Mouse (Mus musculus) frontal cortex, postnatal 14 days (tissue): ENCODE data around the gene Bbs2.

Source experiments
- DNase-seq, 2 experiments: peaks; one replicate each; pipeline ENCODE4 v3.0.0; 2022; ENCODE audit warnings: low spot score in 2 of 2

The Bbs2 gene

GRCm38 (mm10) chr8:94098996-94099395 is 268 bp upstream of the Bbs2 start:
- DNase-seq: no peak

DNA sequence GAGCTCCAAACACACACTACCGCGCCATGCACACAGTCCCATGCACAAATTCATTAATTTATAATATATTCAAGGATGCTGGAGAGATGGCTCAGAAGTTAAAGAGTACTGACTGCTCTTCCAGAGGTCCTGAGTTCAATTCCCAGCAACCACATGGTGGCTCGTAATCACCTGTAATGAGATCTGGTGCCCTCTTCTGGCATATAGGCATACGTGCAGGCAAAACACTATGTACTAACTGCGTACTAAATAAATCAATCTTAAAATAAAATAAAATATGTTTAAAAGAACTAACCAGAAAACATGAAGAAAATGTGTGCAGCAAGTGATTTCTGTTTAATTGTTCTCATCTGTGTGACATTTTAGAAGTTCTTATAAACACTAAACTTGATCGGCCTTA is 4.4 kb downstream of the Bbs2 start:
- no peak for DNase-seq

- no peak for DNase-seq
These were observed 5.9 kb downstream of the Bbs2 start for GRCm38 (mm10) chr8:94092848-94093247.

- DNase-seq: no peak
These were observed 9.0 kb downstream of the Bbs2 start for GRCm38 (mm10) chr8:94089715-94090114.

- no peak for DNase-seq
These were observed 10.8 kb downstream of the Bbs2 start for GRCm38 (mm10) chr8:94087964-94088363.

DNA sequence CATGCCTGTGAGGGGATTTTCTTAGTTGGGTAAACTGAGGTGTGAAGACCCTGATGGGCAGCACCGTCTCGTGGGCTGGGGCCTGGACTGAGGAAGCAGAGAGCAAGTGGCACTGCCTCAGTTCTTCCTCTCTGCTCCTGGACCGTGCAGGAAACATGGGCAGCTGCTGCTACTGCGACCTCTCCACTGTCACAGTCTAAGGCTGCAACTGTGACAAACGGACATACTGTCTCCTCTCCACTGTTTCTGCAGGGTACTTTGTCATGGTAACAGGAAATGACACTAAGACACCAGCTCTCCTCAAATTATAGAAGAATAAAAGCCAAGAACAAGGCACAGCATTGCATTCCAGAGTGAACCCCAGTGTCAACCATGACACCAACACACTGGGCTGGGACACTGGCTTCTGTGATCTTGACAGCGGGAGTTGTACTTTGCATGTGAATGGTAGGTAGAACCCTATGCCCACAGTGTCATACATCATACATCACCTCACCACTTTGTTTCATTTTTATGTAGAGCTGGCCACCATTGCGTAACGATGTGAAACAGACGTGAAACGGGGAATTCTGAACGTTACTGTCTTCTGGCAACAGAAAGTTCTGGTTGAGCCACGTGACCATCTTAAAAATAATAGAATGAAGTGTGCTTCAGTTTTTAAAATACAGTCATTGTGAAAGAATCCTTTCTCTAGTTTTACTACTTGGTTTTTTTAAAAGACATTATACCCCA is 22.1 kb downstream of the Bbs2 start:
- no peak for DNase-seq

- no peak for DNase-seq
These were observed 29.9 kb downstream of the Bbs2 start for GRCm38 (mm10) chr8:94068793-94069192.

DNA sequence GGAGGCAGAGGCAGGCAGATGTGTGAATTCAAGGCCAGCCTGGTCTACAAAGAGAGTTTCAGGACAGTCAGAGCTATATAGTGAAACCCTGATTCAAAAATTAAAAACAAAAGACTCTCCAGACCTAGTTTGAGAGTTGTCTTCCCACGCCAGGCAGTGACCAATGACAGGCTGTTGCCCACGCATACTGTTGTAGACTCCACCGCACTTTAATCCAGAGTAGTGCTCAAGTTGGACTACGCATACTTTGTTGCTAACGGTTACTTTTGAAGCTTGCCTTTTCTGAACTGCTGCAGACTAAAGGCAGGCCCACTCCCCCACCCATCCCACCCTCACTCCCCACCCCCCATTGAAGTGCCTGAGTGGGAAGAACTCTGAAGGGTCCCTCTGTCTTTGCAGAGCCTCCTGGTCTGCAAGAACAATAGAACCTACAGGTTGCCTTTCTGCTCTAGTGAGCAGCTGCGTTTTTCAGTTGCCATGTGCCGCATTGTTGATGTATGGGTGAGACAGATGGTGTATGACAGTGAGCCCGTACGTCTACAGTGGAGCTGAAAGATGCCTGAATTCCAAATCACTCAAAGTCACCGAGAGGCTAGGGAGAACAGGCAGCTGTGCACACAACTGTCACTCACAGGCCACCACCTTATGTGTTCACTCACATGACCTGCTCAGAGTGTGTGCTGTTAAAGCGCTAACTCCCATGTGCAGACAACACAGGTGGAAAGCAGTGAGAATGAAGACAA is 32.4 kb downstream of the Bbs2 start:
- DNase-seq: peak in 1 of 2 experiments; percentile 13

DNA sequence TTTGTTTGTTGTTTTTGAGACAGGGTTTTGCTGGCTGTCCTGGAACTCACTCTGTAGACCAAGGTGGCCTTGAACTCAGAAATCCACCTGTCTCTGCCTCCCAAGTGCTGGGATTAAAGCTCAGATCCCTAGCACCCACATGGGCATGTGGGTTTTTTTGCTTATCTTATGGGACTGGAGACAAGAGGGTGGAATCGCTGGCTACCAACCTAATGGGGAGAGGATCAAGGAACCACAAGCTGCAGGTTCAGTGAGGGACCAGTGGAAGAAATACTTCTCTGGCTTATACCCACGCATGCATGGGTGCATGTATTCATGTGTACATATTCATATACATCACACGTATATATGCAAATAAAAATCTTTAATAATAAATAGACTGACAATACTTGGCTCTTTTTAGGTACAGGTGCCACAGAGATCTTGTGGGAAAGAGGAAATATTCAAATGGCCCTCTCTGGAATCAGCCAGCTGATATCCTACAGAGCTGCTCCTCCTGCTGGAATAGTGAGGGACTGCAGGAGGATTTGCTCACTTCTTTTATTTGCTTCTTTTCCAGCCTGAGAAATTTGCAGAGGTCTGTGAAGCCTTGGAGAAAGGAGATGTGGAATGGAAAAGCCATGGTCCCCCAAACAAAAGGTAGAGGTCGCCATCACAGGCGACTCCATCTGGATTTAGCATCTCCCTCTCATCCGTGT is 41.4 kb downstream of the Bbs2 start:
- peak in 1 of 2 experiments; percentile 54 for DNase-seq

DNA sequence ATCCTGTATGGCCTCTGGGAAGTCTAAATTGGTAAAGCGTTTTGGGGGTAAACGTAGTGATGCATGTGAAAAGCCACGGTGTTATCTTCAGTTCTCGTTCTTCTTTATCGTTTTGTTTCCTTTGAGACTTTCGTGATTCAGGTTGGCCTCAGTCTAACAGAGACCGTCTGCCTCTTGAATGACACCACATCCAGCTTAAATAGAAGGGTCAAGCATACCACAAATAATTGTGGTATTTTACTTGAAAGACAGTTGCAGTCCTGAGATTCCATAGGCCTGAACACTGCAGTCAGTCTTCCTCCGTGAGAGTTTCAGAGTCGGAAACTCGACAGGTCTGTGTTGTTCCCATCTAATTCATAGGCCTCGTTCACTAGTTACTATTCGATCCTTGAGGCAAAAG is 46.0 kb downstream of the Bbs2 start:
- no peak for DNase-seq

DNA sequence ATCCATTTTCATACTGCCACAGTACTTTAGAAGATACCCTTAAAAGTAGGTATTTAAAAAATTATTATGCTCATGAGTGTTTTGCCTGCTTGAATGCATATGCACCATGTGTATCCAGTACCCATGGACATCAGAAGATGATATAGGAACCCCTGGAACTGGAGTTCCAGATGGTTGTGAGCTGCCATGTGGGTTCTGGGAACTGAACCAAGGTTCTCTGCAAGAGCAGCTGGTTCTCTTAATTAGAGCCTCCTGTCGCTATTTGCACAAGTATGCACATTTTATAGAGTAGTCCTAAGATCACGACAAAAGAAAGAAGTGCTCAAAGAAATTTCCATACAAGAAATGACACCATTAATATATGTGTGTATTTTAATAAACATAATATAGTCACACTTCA is 50.9 kb downstream of the Bbs2 start:
- DNase-seq: no peak

DNA sequence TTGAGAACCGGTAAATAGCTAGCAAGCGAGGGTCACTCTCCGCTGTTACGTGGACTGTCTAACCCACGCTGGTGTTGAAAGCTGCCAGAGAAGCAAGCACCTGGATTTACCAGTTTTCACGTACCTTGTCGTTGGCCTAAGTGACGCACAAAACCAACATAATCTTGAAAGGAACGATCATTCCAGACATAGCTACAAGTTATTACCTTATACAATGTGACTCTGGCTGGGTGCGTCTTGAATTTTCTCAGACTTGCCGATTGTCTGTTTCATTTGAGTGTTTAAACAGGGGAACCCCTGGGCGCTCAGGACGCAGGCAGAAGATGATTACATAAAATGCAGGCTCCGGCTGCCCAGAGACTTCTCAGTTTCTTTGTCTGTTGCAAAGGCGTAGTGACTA is 60.9 kb downstream of the Bbs2 start:
- DNase-seq: no peak

DNA sequence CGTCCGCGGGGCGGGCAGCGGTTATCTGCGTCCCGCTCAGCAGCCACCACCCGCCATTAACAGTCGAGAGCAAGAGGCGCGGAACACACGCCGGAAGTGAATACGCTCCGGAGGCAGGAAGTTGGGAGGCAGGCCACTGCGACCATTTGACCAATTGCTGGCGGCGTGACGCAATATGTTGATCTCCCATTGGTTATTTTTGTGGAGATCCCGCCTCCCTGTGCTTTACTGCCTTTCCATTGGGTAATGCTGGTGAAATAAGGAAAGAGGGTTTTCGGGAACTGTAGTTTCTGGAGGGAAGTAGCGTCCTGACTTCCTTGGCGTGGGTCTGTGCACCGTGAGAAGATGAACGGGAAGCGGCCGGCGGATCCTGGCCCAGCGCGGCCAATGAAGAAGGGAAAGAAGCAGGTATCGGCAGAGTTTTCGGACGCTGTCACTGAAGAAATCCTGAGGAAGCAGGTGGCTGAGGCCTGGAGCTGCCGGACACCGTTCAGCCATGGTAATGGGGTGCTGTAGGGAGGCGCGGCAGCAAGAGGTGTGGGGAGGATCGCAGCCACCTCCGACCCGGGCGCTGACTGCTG is 61.7 kb downstream of the Bbs2 start, which contains the start of the genes Nudt21 and Ogfod1:
Nudt21 (minus strand) TSS at position 88 of the 581 bp plus-strand sequence.
Ogfod1 (plus strand) TSS at position 255 of the 581 bp plus-strand sequence.
- DNase-seq: peak; percentile 94

GRCm38 (mm10) chr8:94036541-94036940 is 62.2 kb downstream of the Bbs2 start:
- DNase-seq: peak in 1 of 2 experiments; percentile 62

DNA sequence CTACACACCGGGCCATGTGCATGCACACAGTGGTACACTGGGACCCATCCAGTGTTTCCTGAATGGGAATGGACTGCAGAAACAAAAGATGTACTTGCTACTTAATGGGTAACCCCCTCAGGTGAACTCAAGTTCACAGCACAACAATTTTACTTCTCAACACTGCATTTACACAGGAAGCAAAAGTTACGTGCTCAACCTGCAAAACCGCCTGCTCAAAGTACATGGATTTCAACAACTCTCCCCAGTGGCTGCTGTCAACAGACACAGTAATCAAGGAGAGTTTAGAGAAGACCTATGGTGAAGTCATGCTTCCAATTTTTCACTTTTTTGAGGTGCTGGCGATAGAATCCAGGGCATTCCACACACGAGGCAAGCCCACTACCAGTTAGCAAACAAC is 63.5 kb downstream of the Bbs2 start:
- DNase-seq: no peak

GRCm38 (mm10) chr8:94033601-94034000 is 65.1 kb downstream of the Bbs2 start:
- no peak for DNase-seq

DNA sequence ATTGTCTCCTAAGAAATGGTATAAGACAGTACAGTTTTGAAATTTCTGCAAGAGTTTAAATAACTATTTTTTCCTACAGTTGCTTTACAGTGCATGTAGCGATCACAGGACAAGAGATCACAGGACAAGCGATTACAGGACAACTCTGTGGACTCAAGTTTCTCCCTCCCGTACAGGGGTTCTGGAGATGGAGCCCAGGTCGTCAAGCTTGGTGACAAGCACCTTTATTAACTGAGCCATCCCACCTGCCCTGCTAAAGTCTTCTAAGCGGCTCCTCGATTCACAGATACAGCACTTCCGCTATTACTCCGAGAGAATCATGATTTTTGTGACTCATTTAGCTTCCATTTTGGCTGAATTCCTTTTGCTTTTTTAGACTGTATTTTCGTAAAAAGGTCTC is 69.0 kb downstream of the Bbs2 start:
- DNase-seq: no peak

DNA sequence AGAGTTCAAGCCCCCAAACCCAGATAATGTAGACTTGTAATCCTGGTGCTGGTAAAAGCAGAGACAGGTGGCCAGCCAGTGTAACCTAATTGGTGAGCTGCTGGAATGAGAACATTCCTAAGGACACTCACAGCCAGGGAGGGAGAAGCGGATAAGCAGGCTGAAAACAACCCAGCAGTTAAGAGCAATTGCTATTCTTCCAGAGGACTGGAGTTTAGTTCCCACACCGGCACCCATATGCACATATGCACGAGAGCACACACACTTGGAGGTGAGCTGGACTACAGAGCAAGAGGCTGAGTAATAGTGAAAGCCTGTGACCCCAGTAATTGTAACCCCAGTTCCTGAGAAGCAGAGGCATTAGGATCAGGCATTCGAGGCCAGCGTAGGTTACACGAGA is 74.8 kb downstream of the Bbs2 start:
- DNase-seq: no peak
